Mouse (Mus musculus): ENCODE data around the gene Gm45808.
A peak's percentile ranks its signal among the peaks of the same experiment; 100 is the strongest.
"Not testable (repeated sequence)": the region's sequence is repeated elsewhere in the genome, so short reads cannot be mapped to it uniquely, and the experiment has no call there.

The Gm45808 gene

GRCm38 (mm10) chr7:45470869-45471268, 15.7 kb downstream of the Gm45808 start:
- DNase-seq (ENCODE audit: low read depth, low spot score): peak; percentile 74

DNA sequence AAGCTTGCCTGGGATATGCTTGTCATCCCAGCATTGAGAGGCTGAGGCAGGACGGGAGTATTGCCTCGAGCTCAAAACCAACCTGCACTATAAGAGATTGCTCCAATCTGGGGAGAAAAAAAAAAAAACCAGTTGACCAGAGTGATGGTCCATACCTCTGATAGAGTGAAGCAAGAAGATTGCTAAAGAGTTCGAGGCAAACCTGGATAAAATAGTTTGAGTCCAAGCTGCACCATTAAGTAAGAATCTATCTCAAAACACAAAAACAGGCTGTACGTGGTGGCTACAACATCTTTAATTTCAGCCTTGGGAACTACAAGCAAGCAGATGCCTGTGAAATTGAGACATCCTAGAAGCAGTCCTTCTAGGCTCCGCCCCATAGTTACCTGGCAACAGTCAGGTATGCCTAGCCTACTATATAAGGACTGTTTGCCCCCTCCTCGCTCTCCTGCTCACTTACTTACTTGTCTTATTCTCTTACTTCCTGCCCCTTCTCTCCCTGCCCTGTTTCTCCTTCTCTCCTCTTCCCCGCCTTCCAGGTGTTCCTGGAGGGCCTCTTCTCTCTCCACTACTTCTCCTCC, 19.4 kb downstream of the Gm45808 start:
- peak; percentile 75 for DNase-seq (ENCODE audit: low read depth, low spot score)

- DNase-seq (ENCODE audit: low read depth, low spot score): peak; percentile 97
Measured at GRCm38 (mm10) chr7:45466283-45467089, 20.1 kb downstream of the Gm45808 start, which contains the start of gene Bax. Bax (minus strand) TSS chr7:45466898.

GRCm38 (mm10) chr7:45465549-45465948, 21.1 kb downstream of the Gm45808 start:
- peak; percentile 72 for DNase-seq (ENCODE audit: low read depth, low spot score)

- no peak for DNase-seq (ENCODE audit: low read depth, low spot score)
Measured at GRCm38 (mm10) chr7:45465112-45465511, 21.5 kb downstream of the Gm45808 start.

DNA sequence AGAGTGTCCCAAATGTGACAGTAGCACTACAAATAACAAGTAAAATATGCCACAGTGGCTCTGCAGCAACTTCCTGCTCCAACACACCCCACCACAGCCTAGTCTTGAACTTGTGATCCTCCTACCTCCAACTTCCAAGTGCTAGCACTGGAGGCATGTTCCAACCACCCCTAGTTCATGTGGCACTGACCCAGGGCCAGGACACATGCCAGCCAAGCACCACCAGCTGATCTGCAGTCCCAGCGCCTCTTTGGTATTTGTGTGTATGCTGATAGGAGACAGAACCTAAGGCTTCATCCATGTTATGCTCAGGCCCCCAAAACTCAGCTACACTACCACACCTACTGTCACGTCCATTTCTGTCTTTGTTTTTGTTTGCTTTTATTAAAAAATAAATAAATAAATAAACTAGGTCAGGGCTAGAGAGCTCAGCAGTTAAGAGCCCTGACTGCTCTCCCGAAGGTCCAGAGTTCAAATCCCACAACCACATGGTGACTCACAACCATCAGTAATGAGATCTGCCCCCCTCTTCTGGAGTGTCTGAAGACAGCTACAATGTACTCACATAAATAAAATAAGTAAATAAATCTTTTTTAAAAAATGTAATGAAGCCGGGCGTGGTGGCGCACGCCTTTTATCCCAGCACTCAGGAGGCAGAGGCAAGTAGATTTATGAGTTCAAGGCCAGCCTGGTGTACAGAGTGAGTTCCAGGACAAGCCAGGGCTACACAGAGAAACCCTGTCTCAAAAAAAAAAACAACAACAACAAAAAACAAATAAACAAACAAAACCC, 22.4 kb downstream of the Gm45808 start:
- no peak for DNase-seq (ENCODE audit: low read depth, low spot score)

DNA sequence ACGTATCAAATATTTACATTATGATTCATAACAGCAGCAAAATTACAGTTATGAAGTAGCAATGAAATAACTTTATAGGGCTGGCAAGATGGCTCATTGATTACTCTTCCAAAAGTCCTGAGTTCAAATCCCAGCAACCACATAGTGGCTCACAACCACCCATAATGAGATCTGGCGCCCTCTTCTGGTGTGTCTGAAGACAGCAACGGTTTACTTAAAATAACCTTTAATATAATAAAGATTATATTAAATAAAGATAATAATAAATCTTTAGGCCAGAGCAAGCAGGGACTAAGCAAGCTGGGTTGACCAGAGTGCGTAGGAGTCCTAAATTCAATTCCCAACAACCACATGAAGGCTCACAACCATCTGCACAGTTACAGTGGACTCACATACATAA, 23.7 kb downstream of the Gm45808 start:
- not testable (repeated sequence) for DNase-seq (ENCODE audit: low read depth, low spot score)

DNA sequence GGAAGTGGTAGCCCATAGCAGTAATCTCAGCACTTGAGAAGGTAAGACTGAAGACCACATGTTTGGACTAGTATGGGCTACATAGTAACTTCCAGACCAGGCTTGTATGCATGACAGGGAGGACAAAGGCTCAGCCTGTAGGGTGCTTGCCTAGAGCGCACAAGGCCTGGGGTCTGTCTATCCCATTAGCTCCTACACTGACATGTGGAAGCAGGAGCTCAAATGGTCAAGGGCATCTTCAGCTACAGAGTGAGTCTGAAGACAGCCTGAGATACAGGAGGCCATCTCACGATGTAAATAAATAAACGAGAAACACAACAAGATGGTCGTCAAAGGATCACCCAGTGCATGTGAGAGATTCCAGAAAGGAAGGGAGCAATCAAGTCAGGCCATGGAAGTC, 24.3 kb downstream of the Gm45808 start:
- DNase-seq (ENCODE audit: low read depth, low spot score): peak; percentile 63

- no peak for DNase-seq (ENCODE audit: low read depth, low spot score)
Measured at GRCm38 (mm10) chr7:45461781-45462180, 24.8 kb downstream of the Gm45808 start.

- peak; percentile 73 for DNase-seq (ENCODE audit: low read depth, low spot score)
Measured at GRCm38 (mm10) chr7:45461326-45461725, 25.3 kb downstream of the Gm45808 start.

DNA sequence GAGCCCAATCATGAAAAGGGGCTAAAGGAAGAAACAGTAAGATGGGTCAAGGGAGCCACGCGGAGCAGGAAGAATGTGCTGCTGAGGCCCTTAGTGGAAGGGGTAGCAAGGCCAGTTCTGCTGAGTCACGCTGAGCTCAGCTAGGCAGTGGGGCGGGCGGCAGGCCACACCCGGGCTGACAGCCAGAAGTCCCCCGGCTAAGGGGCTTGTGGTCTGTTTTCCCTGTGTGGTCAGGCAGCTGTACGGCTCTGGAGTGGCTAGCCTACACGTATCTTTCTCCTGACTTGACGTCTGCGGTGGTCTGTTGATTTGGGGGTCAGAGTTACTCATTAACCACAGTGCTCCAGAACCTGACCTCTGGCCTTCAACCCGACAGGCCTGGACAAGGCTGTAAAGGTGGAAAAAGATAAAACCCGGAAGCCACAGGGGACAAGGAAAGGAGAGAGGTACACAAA, 25.7 kb downstream of the Gm45808 start:
- DNase-seq (ENCODE audit: low read depth, low spot score): peak; percentile 74

DNA sequence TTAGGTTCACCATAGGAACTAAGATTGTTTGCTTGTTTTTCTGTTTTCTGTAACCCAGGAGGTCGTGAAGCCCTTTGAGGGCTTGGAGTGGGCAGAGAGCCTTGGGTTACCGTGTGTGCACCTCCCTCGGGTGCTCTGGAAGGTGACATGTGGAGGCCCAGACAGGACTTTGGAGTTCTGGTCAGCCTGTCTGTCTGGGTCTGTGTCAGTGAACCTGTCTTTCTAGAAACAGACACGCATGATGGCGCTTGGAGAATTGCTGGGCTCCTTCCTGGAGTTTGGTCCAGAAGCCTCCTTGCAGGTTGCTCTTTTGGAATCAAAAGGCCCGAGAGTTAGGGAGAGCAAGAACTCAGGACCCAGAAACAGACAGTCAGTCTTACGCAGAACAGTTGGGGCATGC, 26.2 kb downstream of the Gm45808 start:
- DNase-seq (ENCODE audit: low read depth, low spot score): no peak

DNA sequence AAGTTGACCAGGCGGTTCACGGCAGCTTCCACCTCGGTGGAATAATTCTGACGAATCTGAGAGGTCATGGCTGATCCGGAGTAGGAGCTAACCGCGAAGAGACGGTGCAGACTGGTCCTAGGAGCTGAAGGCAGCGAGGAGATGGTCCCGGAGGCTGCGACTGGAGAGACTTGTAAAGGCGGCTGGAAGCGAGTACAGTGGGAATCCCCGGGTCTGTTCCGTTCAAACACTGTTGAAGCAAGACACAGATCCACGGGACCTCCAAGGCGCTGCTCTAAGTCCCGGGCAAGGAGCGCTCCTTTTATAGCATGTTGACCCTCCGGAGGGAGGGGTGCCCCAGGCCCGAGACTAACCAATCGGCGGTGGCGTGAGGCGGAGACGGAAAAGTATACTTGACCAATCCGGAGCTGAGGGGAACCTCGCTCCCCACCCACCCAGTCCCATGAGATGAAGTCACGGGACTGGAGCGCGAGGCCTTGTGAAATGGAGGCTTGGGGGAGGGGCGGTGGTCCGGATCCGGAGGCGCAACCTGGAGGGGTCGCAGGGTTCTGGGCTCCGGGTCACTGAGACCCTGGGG, 27.0 kb downstream of the Gm45808 start, which contains the start of gene Ftl1:
TSS of gene Ftl1 (minus strand) at position 321 of the 577 bp plus-strand sequence.
- DNase-seq (ENCODE audit: low read depth, low spot score): peak; percentile 99

DNA sequence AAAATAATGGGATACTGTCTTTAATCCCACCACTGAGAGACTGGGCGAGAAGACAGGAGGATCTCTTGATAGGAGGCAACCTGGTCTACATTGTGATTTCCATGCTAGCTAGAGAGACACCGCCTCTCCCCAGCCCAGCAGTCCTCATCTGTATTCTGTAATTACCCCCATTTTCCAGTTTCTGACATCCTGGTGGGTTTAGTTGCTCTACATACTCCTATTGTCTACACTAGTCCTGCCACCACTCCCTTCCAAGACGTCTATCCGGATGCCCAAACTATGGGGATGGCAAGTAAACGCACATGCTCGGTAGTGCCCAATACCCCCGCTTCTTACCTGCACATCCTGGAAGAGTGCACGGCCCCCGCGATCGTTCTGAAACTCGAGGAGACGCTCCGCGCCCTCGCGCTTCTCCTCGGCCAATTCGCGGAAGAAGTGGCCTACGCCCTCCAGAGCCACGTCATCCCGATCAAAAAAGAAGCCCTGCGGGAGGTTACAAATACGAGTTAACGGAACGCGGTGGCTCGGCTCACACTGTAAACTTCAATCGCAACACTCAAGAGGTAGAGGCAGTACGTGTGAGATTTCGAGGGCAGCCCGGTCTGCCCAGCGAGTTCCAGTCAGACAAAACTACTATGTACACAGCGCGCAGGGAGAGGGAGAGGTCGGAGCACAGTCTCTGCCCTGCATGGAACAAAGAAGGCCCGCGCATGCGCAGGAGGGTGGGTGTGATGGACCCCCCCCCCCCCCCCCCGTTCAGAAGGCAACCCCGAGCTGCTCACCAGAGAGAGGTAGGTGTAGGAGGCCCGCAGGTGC, 27.7 kb downstream of the Gm45808 start:
- peak; percentile 73 for DNase-seq (ENCODE audit: low read depth, low spot score)

- peak; percentile 76 for DNase-seq (ENCODE audit: low read depth, low spot score)
Measured at GRCm38 (mm10) chr7:45457204-45458060, 29.2 kb downstream of the Gm45808 start.

DNA sequence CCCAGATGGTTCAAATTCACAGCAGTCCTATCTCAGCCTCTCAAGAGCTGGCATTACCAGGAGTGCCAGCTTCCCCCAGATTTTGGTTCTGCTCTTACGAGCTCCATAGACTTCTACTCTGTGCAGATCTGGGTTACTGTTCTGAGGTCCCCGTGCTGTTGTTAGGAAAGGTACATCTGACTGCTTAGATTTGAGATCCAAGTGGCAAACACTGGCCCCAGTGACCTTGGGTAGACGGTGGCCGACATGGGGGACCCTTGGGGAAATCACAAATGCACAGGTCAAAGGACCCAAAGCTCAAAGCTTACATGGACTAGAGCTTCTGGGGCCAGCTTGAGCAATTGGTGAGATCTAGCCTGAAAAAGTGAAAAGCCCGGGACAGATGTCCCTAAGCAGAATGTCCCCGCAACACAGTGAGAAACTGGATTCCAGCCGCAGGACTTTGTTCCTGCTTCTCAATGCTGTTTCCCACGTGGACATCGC, 29.8 kb downstream of the Gm45808 start:
- DNase-seq (ENCODE audit: low read depth, low spot score): peak; percentile 49

GRCm38 (mm10) chr7:45455932-45456696, 30.5 kb downstream of the Gm45808 start:
- DNase-seq (ENCODE audit: low read depth, low spot score): peak; percentile 67

DNA sequence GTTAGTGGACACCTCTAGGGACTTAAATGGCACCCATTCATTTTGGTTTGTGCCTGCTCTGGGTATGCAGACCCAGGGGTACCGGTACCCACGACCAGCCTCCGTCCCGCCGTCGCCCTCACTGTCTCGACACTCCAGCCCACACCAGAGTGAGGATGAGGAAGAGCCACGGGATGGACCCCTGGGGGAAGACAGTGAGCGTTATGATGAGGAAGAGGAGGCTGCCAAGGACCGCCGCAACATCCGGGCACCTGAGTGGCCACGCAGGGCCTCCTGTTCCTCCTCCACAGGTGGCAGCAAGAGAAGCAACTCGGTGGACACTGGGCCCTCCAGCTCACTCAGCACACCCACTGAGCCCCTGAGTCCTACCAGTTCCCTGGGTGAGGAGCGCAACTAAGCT, 31.6 kb downstream of the Gm45808 start:
- no peak for DNase-seq (ENCODE audit: low read depth, low spot score)
